ENCODE assay signal across 7 mouse cellular contexts in genomic region chr9:90113651-90114566, GRCm38 (mm10). TPM values are rescaled to one million over a fixed set of nuclear protein-coding genes. Genes with fewer than 3 reads are reported as not detected.
DNase-seq lines count a peak whose midpoint lies in the region; ATAC-seq and TF ChIP-seq lines count a peak whose summit lies in the region.

No protein-coding gene starts in this region.

- peak overlapping the region; percentile 98 for H3K27ac ChIP-seq in embryonic facial prominence, embryonic 12.5 days
- H3K27ac ChIP-seq in kidney, adult 2 months (ENCODE audit: insufficient read depth, low read depth, low read length), result peak overlapping the region; percentile 99
- peak overlapping the region; percentile 98 for H3K27ac ChIP-seq in limb, embryonic 12.5 days
- peak overlapping the region; percentile 100 for H3K27ac ChIP-seq in midbrain, embryonic 15.5 days
- H3K27ac ChIP-seq in spleen, adult 2 months (ENCODE audit: insufficient read depth, low read length), result peak overlapping the region; percentile 100

- H3K4me1 ChIP-seq in embryonic facial prominence, embryonic 12.5 days, result peaks cover 13% of the 10 kb centered on the region
- peaks cover 20% of the 10 kb centered on the region for H3K4me1 ChIP-seq in kidney, adult 2 months (ENCODE audit: control insufficient read depth, insufficient read depth, low read length)
- H3K4me1 ChIP-seq in limb, embryonic 12.5 days (replicated peaks), result peaks cover 17% of the 10 kb centered on the region
- H3K4me1 ChIP-seq in midbrain, embryonic 15.5 days, result peaks cover 32% of the 10 kb centered on the region
- H3K4me1 ChIP-seq in spleen, adult 2 months (ENCODE audit: control insufficient read depth, insufficient read depth, insufficient read length), result peaks cover 13% of the 10 kb centered on the region; the same call in 1 of the 2 replicates

- no peaks in the 10 kb centered on the region for H3K36me3 ChIP-seq in embryonic facial prominence, embryonic 12.5 days
- H3K36me3 ChIP-seq in kidney, adult 2 months (ENCODE audit: control insufficient read depth, insufficient read depth, low read length), result no peaks in the 10 kb centered on the region
- peaks cover 8% of the 10 kb centered on the region; the same call in 1 of the 2 replicates for H3K36me3 ChIP-seq in limb, embryonic 12.5 days
- H3K36me3 ChIP-seq in midbrain, embryonic 15.5 days (replicated peaks), result no peaks in the 10 kb centered on the region
- no peaks in the 10 kb centered on the region for H3K36me3 ChIP-seq in spleen, adult 2 months (ENCODE audit: control insufficient read depth, insufficient read depth, low read length)

- under 1% methylated on average over 82 of the region's 82 CpGs for WGBS in embryonic facial prominence, embryonic 12.5 days
- WGBS in kidney, adult 2 months, result under 1% methylated on average over 81 of the region's 82 CpGs
- under 1% methylated on average over 81 of the region's 82 CpGs for WGBS in limb, embryonic 12.5 days
- under 1% methylated on average over 82 of the region's 82 CpGs for WGBS in midbrain, embryonic 15.5 days
- WGBS in spleen, adult 2 months, result under 1% methylated on average over 82 of the region's 82 CpGs

- H3K9me3 ChIP-seq in embryonic facial prominence, embryonic 12.5 days, result no peaks in the 10 kb centered on the region
- H3K9me3 ChIP-seq in limb, embryonic 12.5 days, result no peaks in the 10 kb centered on the region
- no peaks in the 10 kb centered on the region for H3K9me3 ChIP-seq in midbrain, embryonic 15.5 days

- peak overlapping the region; percentile 87 for H3K4me2 ChIP-seq in embryonic facial prominence, embryonic 12.5 days (replicated peaks)
- peak overlapping the region; percentile 69 for H3K4me2 ChIP-seq in limb, embryonic 12.5 days
- H3K4me2 ChIP-seq in midbrain, embryonic 15.5 days, result peak overlapping the region; percentile 89

- H3K4me3 ChIP-seq in embryonic facial prominence, embryonic 12.5 days, result peak overlapping the region; percentile 90
- H3K4me3 ChIP-seq in kidney, adult 2 months (ENCODE audit: insufficient read depth, low read depth, low read length), result peak overlapping the region; percentile 92
- peak overlapping the region; percentile 88 for H3K4me3 ChIP-seq in limb, embryonic 12.5 days (replicated peaks)
- peak overlapping the region; percentile 96 for H3K4me3 ChIP-seq in midbrain, embryonic 15.5 days
- peak overlapping the region; percentile 98 for H3K4me3 ChIP-seq in spleen, adult 2 months (ENCODE audit: extremely low read depth, insufficient read depth, insufficient read length)

- H3K27me3 ChIP-seq in embryonic facial prominence, embryonic 12.5 days, result no peaks in the 10 kb centered on the region
- H3K27me3 ChIP-seq in kidney, adult 2 months (replicated peaks; ENCODE audit: control insufficient read depth, insufficient read depth, low read length), result no peaks in the 10 kb centered on the region
- H3K27me3 ChIP-seq in limb, embryonic 12.5 days, result no peaks in the 10 kb centered on the region
- peaks cover 6% of the 10 kb centered on the region; the same call in 1 of the 2 replicates for H3K27me3 ChIP-seq in midbrain, embryonic 15.5 days (replicated peaks)
- no peaks in the 10 kb centered on the region for H3K27me3 ChIP-seq in spleen, adult 2 months (ENCODE audit: control insufficient read depth, insufficient read depth, low read length)

- no peak for TF ChIP-seq POLR2A in kidney, adult 2 months (IDR thresholded peaks at IDR 0.05; ENCODE audit: low read depth, low read length)
- TF ChIP-seq POLR2A in spleen, adult 2 months (IDR thresholded peaks at IDR 0.05; ENCODE audit: low read depth, low read length), result peak; percentile 15; the same call in 1 of the 2 replicates

- peak; percentile 52 for TF ChIP-seq CTCF in kidney, adult 2 months (conservative IDR thresholded peaks at IDR 0.05; ENCODE audit: insufficient read depth, insufficient read length, low read depth, low read length)
- TF ChIP-seq CTCF in spleen, adult 2 months (IDR thresholded peaks at IDR 0.05; ENCODE audit: extremely low read depth, insufficient read depth, insufficient read length, insufficient replicate concordance), result peak; percentile 51; the same call in 1 of the 2 replicates

- DNase-seq in adrenal gland, postnatal 25 days, result peak; percentile 86
- DNase-seq in heart, adult 11 months, result peak; percentile 99
- peak; percentile 96 for DNase-seq in kidney, adult 2 months
- peak; percentile 85 to 90 for DNase-seq in spleen, adult 2 months (ENCODE audit: low read depth in 1 of 2, low spot score in 2 of 2)

- ATAC-seq in embryonic facial prominence, embryonic 12.5 days (ENCODE audit: insufficient number of reproducible peaks, insufficient read depth, low FRiP score, low TSS enrichment), result peak; percentile 70
- peak; percentile 29 for ATAC-seq in limb, embryonic 12.5 days (ENCODE audit: insufficient number of reproducible peaks, insufficient read depth, low FRiP score, low TSS enrichment, low read depth)
- ATAC-seq in midbrain, embryonic 15.5 days (replicated peaks), result peak; percentile 79

- H3K9ac ChIP-seq in embryonic facial prominence, embryonic 12.5 days, result peak overlapping the region; percentile 96
- H3K9ac ChIP-seq in limb, embryonic 12.5 days (replicated peaks), result peak overlapping the region; percentile 95
- peak overlapping the region; percentile 96 for H3K9ac ChIP-seq in midbrain, embryonic 15.5 days

RNA-seq across cellular contexts. Expression of gene Morf4l1, which starts 0.7 kb away (rescaled TPM):
- 307 and 354 TPM in 2 replicates for total RNA-seq in adrenal gland, postnatal 25 days (2021)
- polyA plus RNA-seq in embryonic facial prominence, embryonic 12.5 days (2016; fragmentation: Nextera tagmentation; extraction: Ambion mirVana), result 505 and 527 TPM in 2 replicates
- polyA plus RNA-seq in kidney, adult 2 months (2012; rRNA removed), result 91.8 and 126 TPM in 2 replicates
- polyA plus RNA-seq in limb, embryonic 12.5 days (2016; fragmentation: Nextera tagmentation; extraction: Ambion mirVana), result 502 and 512 TPM in 2 replicates
- polyA plus RNA-seq in midbrain, embryonic 15.5 days (2015; fragmentation: Nextera tagmentation; extraction: Ambion mirVana), result 548 and 569 TPM in 2 replicates
- 46.2 and 48.1 TPM in 2 replicates for polyA plus RNA-seq in spleen, adult 2 months (2012; rRNA removed)

RNA-seq across cellular contexts. Expression of gene Adamts7, which starts 49.0 kb away (rescaled TPM):
- total RNA-seq in adrenal gland, postnatal 25 days (2021), result 6.0 and 7.5 TPM in 2 replicates
- 26.0 and 26.6 TPM in 2 replicates for polyA plus RNA-seq in embryonic facial prominence, embryonic 12.5 days (2016; fragmentation: Nextera tagmentation; extraction: Ambion mirVana)
- polyA plus RNA-seq in kidney, adult 2 months (2012; rRNA removed), result 9.4 and 10.7 TPM in 2 replicates
- 18.9 and 20.2 TPM in 2 replicates for polyA plus RNA-seq in limb, embryonic 12.5 days (2016; fragmentation: Nextera tagmentation; extraction: Ambion mirVana)
- 9.9 and 11.5 TPM in 2 replicates for polyA plus RNA-seq in midbrain, embryonic 15.5 days (2015; fragmentation: Nextera tagmentation; extraction: Ambion mirVana)
- 3.5 and 4.6 TPM in 2 replicates for polyA plus RNA-seq in spleen, adult 2 months (2012; rRNA removed)

RNA-seq across cellular contexts. Expression of gene Ctsh, which starts 60.0 kb away (rescaled TPM):
- total RNA-seq in adrenal gland, postnatal 25 days (2021), result 137 and 159 TPM in 2 replicates
- polyA plus RNA-seq in embryonic facial prominence, embryonic 12.5 days (2016; fragmentation: Nextera tagmentation; extraction: Ambion mirVana), result 13.4 and 14.6 TPM in 2 replicates
- 176 and 202 TPM in 2 replicates for polyA plus RNA-seq in kidney, adult 2 months (2012; rRNA removed)
- polyA plus RNA-seq in limb, embryonic 12.5 days (2016; fragmentation: Nextera tagmentation; extraction: Ambion mirVana), result 12.6 and 15.9 TPM in 2 replicates
- 21.3 and 24.0 TPM in 2 replicates for polyA plus RNA-seq in midbrain, embryonic 15.5 days (2015; fragmentation: Nextera tagmentation; extraction: Ambion mirVana)
- polyA plus RNA-seq in spleen, adult 2 months (2012; rRNA removed), result 65.0 and 65.9 TPM in 2 replicates

Comparison
In these comparisons a context has a peak if more than half of its experiments do, and no peak if none do; other contexts are left out.
1. Peak in every context shown above with its lines: DNase-seq, ATAC-seq, H3K4me3 ChIP-seq and H3K27ac ChIP-seq.
2. ATAC-seq: peak in every context shown above with its lines; median percentile 79 in midbrain, embryonic 15.5 days; 70 in embryonic facial prominence, embryonic 12.5 days; 29 in limb, embryonic 12.5 days.